In genomic region chr2:80315242-80316161, GRCm38 (mm10) we compare ENCODE assay signal across 8 mouse cellular contexts. TPM values are rescaled to one million over a fixed set of nuclear protein-coding genes. Genes with fewer than 3 reads are reported as not detected.
A peak's percentile ranks its signal among the peaks of the same experiment; 100 is the strongest.
DNase-seq lines count a peak whose midpoint lies in the region; ATAC-seq lines count a peak whose summit lies in the region.

TSS of gene Dnajc10 (plus strand) at chr2:80315466.

- peak within 1 kb of the TSS; percentile 85 for H3K4me2 ChIP-seq in heart, embryonic 13.5 days
- H3K4me2 ChIP-seq in liver, embryonic 12.5 days: peak within 1 kb of the TSS; percentile 86
- H3K4me2 ChIP-seq in stomach, embryonic 15.5 days: peak within 1 kb of the TSS; percentile 72

- H3K27me3 ChIP-seq in heart, embryonic 13.5 days (replicated peaks): no peaks in the 10 kb centered on the region
- H3K27me3 ChIP-seq in liver, embryonic 12.5 days (replicated peaks): 0 out of 2 replicates have a peak, but pooled peaks cover 8% of the 10 kb centered on the region
- H3K27me3 ChIP-seq in stomach, embryonic 15.5 days (replicated peaks): no peaks in the 10 kb centered on the region

- WGBS in heart, embryonic 13.5 days: under 1% methylated on average over 64 of the region's 72 CpGs
- under 1% methylated on average over 71 of the region's 72 CpGs for WGBS in liver, embryonic 12.5 days (ENCODE audit: insufficient replicate concordance)
- under 1% methylated on average over 69 of the region's 72 CpGs for WGBS in stomach, embryonic 15.5 days

- peak; percentile 91 for DNase-seq in CD4-positive, CD25-positive, alpha-beta regulatory T cell, adult 2 months (ENCODE audit: low read depth, low spot score)
- DNase-seq in fat pad, adult 2 months (ENCODE audit: extremely low read depth, low read depth, low spot score): peak; percentile 7
- DNase-seq in kidney, postnatal 10 days: peak; percentile 95
- peak; percentile 85 to 87 for DNase-seq in natural killer cell, adult 2 months (ENCODE audit: low spot score in 2 of 2)

- H3K9ac ChIP-seq in heart, embryonic 13.5 days: peak within 1 kb of the TSS; percentile 96
- peak within 1 kb of the TSS; percentile 86 for H3K9ac ChIP-seq in liver, embryonic 12.5 days
- H3K9ac ChIP-seq in stomach, embryonic 15.5 days: peak within 1 kb of the TSS; percentile 89

- H3K4me3 ChIP-seq in brown adipose tissue, adult 24 weeks (ENCODE audit: insufficient read depth, low read depth, low read length): peak within 1 kb of the TSS; percentile 85
- H3K4me3 ChIP-seq in heart, embryonic 13.5 days: peak within 1 kb of the TSS; percentile 89
- peak within 1 kb of the TSS; percentile 85 for H3K4me3 ChIP-seq in liver, embryonic 12.5 days
- peak within 1 kb of the TSS; percentile 88 for H3K4me3 ChIP-seq in stomach, embryonic 15.5 days (replicated peaks)

- peak within 1 kb of the TSS; percentile 89 for H3K27ac ChIP-seq in brown adipose tissue, adult 24 weeks (replicated peaks; ENCODE audit: low read depth, low read length)
- H3K27ac ChIP-seq in heart, embryonic 13.5 days (replicated peaks): peak within 1 kb of the TSS; percentile 97
- H3K27ac ChIP-seq in liver, embryonic 12.5 days: peak within 1 kb of the TSS; percentile 96
- H3K27ac ChIP-seq in stomach, embryonic 15.5 days: peak within 1 kb of the TSS; percentile 98

- H3K36me3 ChIP-seq in heart, embryonic 13.5 days: peaks cover 25% of the 10 kb centered on the region
- peaks cover 23% of the 10 kb centered on the region for H3K36me3 ChIP-seq in liver, embryonic 12.5 days
- H3K36me3 ChIP-seq in stomach, embryonic 15.5 days: no peaks in the 10 kb centered on the region

- ATAC-seq in heart, embryonic 13.5 days (ENCODE audit: extremely low read depth, insufficient number of reproducible peaks, low FRiP score, low TSS enrichment): peak; percentile 89
- peak; percentile 96 for ATAC-seq in liver, embryonic 12.5 days
- ATAC-seq in stomach, embryonic 15.5 days (ENCODE audit: insufficient read depth, low FRiP score, low read depth): peak; percentile 93

- no peaks in the 10 kb centered on the region for H3K9me3 ChIP-seq in heart, embryonic 13.5 days
- no peaks in the 10 kb centered on the region for H3K9me3 ChIP-seq in liver, embryonic 12.5 days (replicated peaks)
- no peaks in the 10 kb centered on the region for H3K9me3 ChIP-seq in stomach, embryonic 15.5 days

- H3K4me1 ChIP-seq in brown adipose tissue, adult 24 weeks (ENCODE audit: control insufficient read depth, insufficient read depth, insufficient read length, low read length): no peaks in the 10 kb centered on the region
- H3K4me1 ChIP-seq in heart, embryonic 13.5 days: peaks cover 21% of the 10 kb centered on the region
- peaks cover 17% of the 10 kb centered on the region for H3K4me1 ChIP-seq in liver, embryonic 12.5 days
- H3K4me1 ChIP-seq in stomach, embryonic 15.5 days: no peaks in the 10 kb centered on the region

RNA-seq across cellular contexts. Expression of gene Dnajc10, which starts in this region (rescaled TPM):
- 13.0 and 15.3 TPM in 2 replicates for polyA plus RNA-seq in brown adipose tissue, adult 24 weeks (2012; ENCODE audit: insufficient read depth, insufficient read length, missing spikeins)
- polyA plus RNA-seq in heart, embryonic 13.5 days (2015; fragmentation: Nextera tagmentation; extraction: Ambion mirVana): 48.3 and 50.6 TPM in 2 replicates
- polyA plus RNA-seq in liver, embryonic 12.5 days (2016; fragmentation: Nextera tagmentation; extraction: Ambion mirVana): 28.9 and 29.1 TPM in 2 replicates
- 66.9 and 77.2 TPM in 2 replicates for polyA plus RNA-seq in stomach, embryonic 15.5 days (2015; fragmentation: Nextera tagmentation; extraction: Ambion mirVana)

Comparison
In these comparisons a context has a peak if more than half of its experiments do, and no peak if none do; other contexts are left out.
1. Peak in every context shown above with its lines: DNase-seq, ATAC-seq, H3K4me3 ChIP-seq and H3K27ac ChIP-seq.
2. DNase-seq: peak in every context shown above with its lines; median percentile 95 in kidney, postnatal 10 days; 91 in CD4-positive, CD25-positive, alpha-beta regulatory T cell, adult 2 months; 86 in natural killer cell, adult 2 months; 7 in fat pad, adult 2 months.